ENCODE assay signal across 9 mouse cellular contexts in the genomic region with DNA sequence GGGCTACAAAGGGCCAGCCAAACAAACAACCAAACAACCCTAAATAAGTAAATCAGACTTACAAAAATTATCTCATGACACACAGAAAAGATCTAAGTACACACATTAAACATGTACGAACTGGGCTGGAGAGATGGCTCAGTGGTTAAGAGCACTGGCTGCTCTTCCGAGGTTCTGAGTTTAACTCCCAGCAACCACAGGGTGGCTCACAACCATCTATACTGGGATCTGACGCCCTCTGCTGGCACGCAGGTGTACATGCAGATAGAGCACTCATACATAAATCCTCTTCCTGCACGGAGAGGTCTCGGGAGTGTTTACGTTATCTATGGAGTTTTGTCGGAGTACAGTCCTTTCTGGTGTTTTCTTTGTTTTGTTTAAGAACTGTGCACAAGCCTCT.
DNase-seq lines count a peak whose midpoint lies in the region; ATAC-seq and TF ChIP-seq lines count a peak whose summit lies in the region.
"Had no signal": no experiment of that assay in that cellular context is flagged by ENCODE, and none has a peak within 500 bp of the region (broad histone marks: within the 10 kb centered on the region; RNA-seq: fewer than 3 reads in every experiment).

No protein-coding gene starts in this region.

- H3K4me2 ChIP-seq in intestine, postnatal 0 days (replicated peaks; ENCODE audit: low read depth), result no peak overlapping the region
- no peak overlapping the region for H3K4me2 ChIP-seq in intestine, embryonic 16.5 days (ENCODE audit: low read depth, low read length)
- H3K4me2 ChIP-seq: midbrain, embryonic 12.5 days had no signal

- 36% methylated on average over 8 of the region's 8 CpGs for WGBS in intestine, postnatal 0 days
- whole genome bisulfite sequencing in intestine, embryonic 16.5 days, result 24% methylated on average over 8 of the region's 8 CpGs
- WGBS in kidney, adult 2 months, result 30% methylated on average over 8 of the region's 8 CpGs

- H3K9me3 ChIP-seq in intestine, postnatal 0 days (ENCODE audit: control insufficient read depth), result no peaks in the 10 kb centered on the region
- no peaks in the 10 kb centered on the region for H3K9me3 ChIP-seq in intestine, embryonic 16.5 days (ENCODE audit: control insufficient read depth, low read length)
- no peaks in the 10 kb centered on the region for H3K9me3 ChIP-seq in ES-Bruce4 (replicated peaks; ENCODE audit: control insufficient read depth, insufficient read depth, low read length, poor library complexity, severe bottlenecking)
- H3K9me3 ChIP-seq: midbrain, embryonic 12.5 days had no signal

- H3K36me3 ChIP-seq in intestine, postnatal 0 days (ENCODE audit: control insufficient read depth, insufficient read depth), result 0 out of 2 replicates have a peak, but pooled peaks cover under 1% of the 10 kb centered on the region
- H3K36me3 ChIP-seq in intestine, embryonic 16.5 days (ENCODE audit: control insufficient read depth, insufficient read depth, low read length), result no peaks in the 10 kb centered on the region
- no peaks in the 10 kb centered on the region for H3K36me3 ChIP-seq in ES-Bruce4 (ENCODE audit: control insufficient read depth, insufficient read depth, low read length, poor library complexity, severe bottlenecking)
- no peaks in the 10 kb centered on the region for H3K36me3 ChIP-seq in kidney, adult 2 months (ENCODE audit: control insufficient read depth, insufficient read depth, low read length)

- no peaks in the 10 kb centered on the region; the same call in 1 of the 2 replicates for H3K4me1 ChIP-seq in intestine, postnatal 0 days (replicated peaks; ENCODE audit: control insufficient read depth, insufficient read depth, low read length)
- peaks cover 4% of the 10 kb centered on the region for H3K4me1 ChIP-seq in intestine, embryonic 16.5 days (ENCODE audit: control insufficient read depth, insufficient read depth, low read length)
- H3K4me1 ChIP-seq in ES-Bruce4 (ENCODE audit: control insufficient read depth, insufficient read depth, low read length), result no peaks in the 10 kb centered on the region
- peaks cover 4% of the 10 kb centered on the region; the same call in 1 of the 2 replicates for H3K4me1 ChIP-seq in kidney, adult 2 months (ENCODE audit: control insufficient read depth, insufficient read depth, low read length)

- peak; percentile 14; the same call in 1 of the 2 replicates for TF ChIP-seq EP300 in ES-Bruce4 (IDR thresholded peaks at IDR 0.05; ENCODE audit: insufficient read depth, low read depth, low read length)

- TF ChIP-seq CTCF in intestine, postnatal 0 days (IDR thresholded peaks at IDR 0.05; ENCODE audit: low read depth), result peak; percentile 90
- peak; percentile 97 for TF ChIP-seq CTCF in ES-Bruce4 (IDR thresholded peaks at IDR 0.05; ENCODE audit: low read depth, low read length)
- TF ChIP-seq CTCF in kidney, adult 2 months (conservative IDR thresholded peaks at IDR 0.05; ENCODE audit: insufficient read depth, insufficient read length, low read depth, low read length), result peak; percentile 84

- no peak overlapping the region for H3K9ac ChIP-seq in intestine, postnatal 0 days (ENCODE audit: low read depth, low read length)
- no peak overlapping the region for H3K9ac ChIP-seq in intestine, embryonic 16.5 days (ENCODE audit: low read depth, low read length)
- H3K9ac ChIP-seq in ES-Bruce4 (ENCODE audit: low read depth, poor library complexity, severe bottlenecking), result 0 out of 2 replicates have a peak overlapping the region, but pooled peaks have one; percentile 12
- H3K9ac ChIP-seq: midbrain, embryonic 12.5 days had no signal

- ATAC-seq in intestine, postnatal 0 days, result no peak
- no peak for ATAC-seq in intestine, embryonic 16.5 days
- no peak for ATAC-seq in monocyte, adult 5-6 weeks (replicated peaks; ENCODE audit: insufficient number of reproducible peaks, low FRiP score, low TSS enrichment, poor library complexity, severe bottlenecking)

- H3K4me3 ChIP-seq in intestine, postnatal 0 days (ENCODE audit: low read depth, low read length), result no peak overlapping the region
- H3K4me3 ChIP-seq in intestine, embryonic 16.5 days (ENCODE audit: low read length), result no peak overlapping the region
- H3K4me3 ChIP-seq in ES-Bruce4 (ENCODE audit: low read depth, low read length), result peak overlapping the region; percentile 10; the same call in 1 of the 2 replicates
- H3K4me3 ChIP-seq in kidney, adult 2 months (ENCODE audit: insufficient read depth, low read depth, low read length), result no peak overlapping the region
- H3K4me3 ChIP-seq: midbrain, embryonic 12.5 days had no signal

- H3K27ac ChIP-seq in intestine, postnatal 0 days (ENCODE audit: low read depth, low read length), result no peak overlapping the region
- H3K27ac ChIP-seq in intestine, embryonic 16.5 days (ENCODE audit: low read length), result no peak overlapping the region
- no peak overlapping the region for H3K27ac ChIP-seq in ES-Bruce4 (ENCODE audit: insufficient read depth, low read length)
- peak overlapping the region; percentile 74; the same call in 1 of the 2 replicates for H3K27ac ChIP-seq in kidney, adult 2 months (ENCODE audit: insufficient read depth, low read depth, low read length)
- H3K27ac ChIP-seq: midbrain, embryonic 12.5 days had no signal

- DNase-seq in adrenal gland, adult 18-20 months (ENCODE audit: low spot score in 2 of 2), result peak; percentile 50 to 62
- DNase-seq in kidney, adult 2 months, result peak; percentile 83
- DNase-seq in lung, postnatal 14 days, result peak; percentile 67
- DNase-seq in thymus, postnatal 14 days, result peak; percentile 71

- TF ChIP-seq POLR2A in ES-Bruce4 (IDR thresholded peaks at IDR 0.05; ENCODE audit: insufficient read depth, low read length), result no peak
- TF ChIP-seq POLR2A in kidney, adult 2 months (IDR thresholded peaks at IDR 0.05; ENCODE audit: low read depth, low read length), result no peak

- H3K27me3 ChIP-seq in intestine, postnatal 0 days (replicated peaks; ENCODE audit: control insufficient read depth, insufficient read depth, low read length), result no peaks in the 10 kb centered on the region
- no peaks in the 10 kb centered on the region for H3K27me3 ChIP-seq in intestine, embryonic 16.5 days (replicated peaks; ENCODE audit: control insufficient read depth, insufficient read depth, low read length)
- H3K27me3 ChIP-seq in ES-Bruce4 (ENCODE audit: control insufficient read depth, insufficient read depth, low read length, poor library complexity, severe bottlenecking), result no peaks in the 10 kb centered on the region
- no peaks in the 10 kb centered on the region for H3K27me3 ChIP-seq in kidney, adult 2 months (replicated peaks; ENCODE audit: control insufficient read depth, insufficient read depth, low read length)
- H3K27me3 ChIP-seq: midbrain, embryonic 12.5 days had no signal
